Mouse (Mus musculus) hindbrain, embryonic 15.5 days (tissue): ENCODE results near the gene Ltbp4. TPM values are rescaled to one million over a fixed set of nuclear protein-coding genes. Genes with fewer than 3 reads are reported as not detected.

ENCODE experiments used
- ATAC-seq: fragments of 200-750 bp; cut with Nextera tagmentation; 2 replicates; pipeline ENCODE4 v1.8.0; 2017; ENCODE audit warnings: low read depth, moderate number of reproducible peaks, moderate TSS enrichment; ENCODE audit not compliant: low FRiP score
- H3K27ac ChIP-seq: fragments of 300-500 bp; sonication (generic); replicated peaks from 2 replicates; pipeline ENCODE4 v1.5.1; 2015; ENCODE audit warnings: mild to moderate bottlenecking, inconsistent platforms
- H3K27me3 ChIP-seq: fragments of 300-500 bp; sonication (generic); 2 replicates; pipeline ENCODE4 v1.6.1; 2015; ENCODE audit warnings: control low read depth, inconsistent platforms
- H3K36me3 ChIP-seq: fragments of 300-500 bp; sonication (generic); 2 replicates; pipeline ENCODE4 v1.6.1; 2015; ENCODE audit warnings: control low read depth, inconsistent platforms
- H3K4me1 ChIP-seq: fragments of 300-500 bp; sonication (generic); replicated peaks from 2 replicates; pipeline ENCODE4 v1.6.1; 2015; ENCODE audit warnings: control low read depth, inconsistent platforms
- H3K4me2 ChIP-seq: fragments of 300-500 bp; sonication (generic); 2 replicates; pipeline ENCODE4 v1.6.1; 2015; ENCODE audit warnings: moderate library complexity, mild to moderate bottlenecking, inconsistent platforms
- H3K4me3 ChIP-seq: fragments of 300-500 bp; sonication (generic); 2 replicates; pipeline ENCODE4 v1.5.1; 2015; ENCODE audit warnings: mild to moderate bottlenecking, inconsistent platforms
- H3K9ac ChIP-seq: fragments of 300-500 bp; sonication (generic); 2 replicates; pipeline ENCODE4 v1.6.1; 2015; ENCODE audit warnings: inconsistent platforms
- H3K9me3 ChIP-seq: fragments of 300-500 bp; sonication (generic); 2 replicates; pipeline ENCODE4 v1.6.1; 2016; ENCODE audit warnings: control low read depth, inconsistent platforms
- WGBS: fragments of 180-500 bp; shearing (Covaris S2); methylation state at CpG from one replicate; pipeline ENCODE4 v1.1.7; 2015; 5-methylcytosine and 5-hydroxymethylcytosine counted together
- polyA plus RNA-seq: library from polyadenylated mRNA; unstranded; fragments of >200 nt; fragmentation: Nextera tagmentation; extraction: Ambion mirVana; gene quantifications from 2 replicates; pipeline ENCODE4 v1.2.1, GENCODE M21; 2015

The Ltbp4 gene
- polyA plus RNA-seq, 1 experiment from 2014 or later: 13.9 TPM

GRCm38 (mm10) chr7:27306161-27307160 is 31.0 kb downstream of the Ltbp4 start:
- no peak for ATAC-seq
- Histone ChIP-seq H3K27ac (no peak overlapping the region), H3K27me3 (peaks cover 14% of the 10 kb centered on the region; the same call in 1 of the 2 replicates), H3K9me3 (no peaks in the 10 kb centered on the region), H3K4me1 (peaks cover 12% of the 10 kb centered on the region), H3K36me3 (no peaks in the 10 kb centered on the region), H3K4me2 (no peak overlapping the region), H3K4me3 (no peak overlapping the region), H3K9ac (no peak overlapping the region)
- 77% methylated on average over 24 of the region's 24 CpGs for WGBS

DNA sequence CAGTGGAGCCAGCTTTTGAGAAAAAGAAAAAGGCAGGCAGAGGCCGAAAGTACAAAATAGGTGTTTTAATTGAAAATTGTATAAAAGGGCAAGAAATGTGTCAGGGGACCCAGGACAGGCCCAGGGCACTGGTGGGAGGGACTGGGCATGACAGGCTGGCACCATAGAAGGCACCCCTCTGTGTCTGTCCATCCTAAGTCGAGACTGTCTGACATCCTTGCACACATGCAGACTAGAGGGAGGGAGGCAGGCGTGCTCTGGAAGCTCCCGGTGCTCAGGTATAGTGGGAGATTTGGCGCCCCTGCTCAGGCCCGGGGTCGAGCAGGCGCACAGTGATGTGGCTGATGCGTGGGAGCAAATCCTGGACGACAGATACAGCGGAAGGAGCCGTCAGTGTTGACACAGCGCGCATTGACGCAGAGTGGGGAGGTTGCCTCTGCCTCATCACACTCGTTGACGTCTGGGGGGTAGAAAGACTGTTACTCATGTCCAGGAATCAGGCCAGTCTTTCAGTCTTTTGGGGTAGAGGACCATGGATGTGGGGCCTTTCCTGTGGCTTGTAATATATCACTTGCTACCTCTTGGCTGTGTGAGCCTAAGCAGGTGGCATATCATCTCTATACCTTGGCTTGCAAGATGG is 32.3 kb downstream of the Ltbp4 start:
- 86% methylated on average over 17 of the region's 17 CpGs for WGBS
- H3K9ac ChIP-seq: no peak overlapping the region
- H3K27ac ChIP-seq: no peak overlapping the region
- no peak overlapping the region for H3K4me3 ChIP-seq
- no peak overlapping the region for H3K4me2 ChIP-seq
- no peaks in the 10 kb centered on the region for H3K9me3 ChIP-seq
- ATAC-seq: no peak
- H3K27me3 ChIP-seq: peaks cover 3% of the 10 kb centered on the region; the same call in 1 of the 2 replicates
- peaks cover 7% of the 10 kb centered on the region for H3K4me1 ChIP-seq
- no peaks in the 10 kb centered on the region for H3K36me3 ChIP-seq

GRCm38 (mm10) chr7:27302172-27302571 is 35.3 kb downstream of the Ltbp4 start:
- no peak overlapping the region for H3K27ac ChIP-seq
- H3K27me3 ChIP-seq: no peaks in the 10 kb centered on the region
- no peak for ATAC-seq
- 11% methylated on average over 11 of the region's 11 CpGs for WGBS
- H3K4me3 ChIP-seq: no peak overlapping the region
- no peak overlapping the region for H3K9ac ChIP-seq
- H3K9me3 ChIP-seq: no peaks in the 10 kb centered on the region
- no peak overlapping the region for H3K4me2 ChIP-seq
- H3K36me3 ChIP-seq: no peaks in the 10 kb centered on the region
- no peaks in the 10 kb centered on the region for H3K4me1 ChIP-seq

DNA sequence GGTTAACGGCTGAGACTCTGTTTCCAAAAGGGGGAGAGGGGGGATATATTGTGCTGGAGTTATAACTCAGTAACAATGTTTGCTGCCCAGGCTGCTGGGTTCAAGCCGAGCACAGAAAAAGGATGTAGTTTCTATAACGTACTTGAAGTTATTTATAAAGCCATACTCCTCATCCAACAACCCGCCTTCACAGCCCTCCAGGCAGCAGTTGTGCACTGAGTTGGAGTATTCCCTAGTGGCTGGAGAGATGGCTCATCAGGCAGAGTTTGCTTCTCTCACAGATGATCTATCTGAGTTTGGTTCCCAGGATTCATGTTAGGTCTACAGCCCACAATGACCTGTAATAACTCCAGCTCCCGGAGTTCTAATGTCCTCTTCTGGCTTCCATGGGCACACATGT is 36.7 kb downstream of the Ltbp4 start:
- H3K4me2 ChIP-seq: no peak overlapping the region
- H3K9me3 ChIP-seq: no peaks in the 10 kb centered on the region
- no peak for ATAC-seq
- H3K9ac ChIP-seq: no peak overlapping the region
- no peaks in the 10 kb centered on the region for H3K27me3 ChIP-seq
- H3K36me3 ChIP-seq: no peaks in the 10 kb centered on the region
- H3K4me1 ChIP-seq: no peaks in the 10 kb centered on the region
- 58% methylated on average over 5 of the region's 5 CpGs for WGBS
- H3K27ac ChIP-seq: no peak overlapping the region
- H3K4me3 ChIP-seq: no peak overlapping the region

DNA sequence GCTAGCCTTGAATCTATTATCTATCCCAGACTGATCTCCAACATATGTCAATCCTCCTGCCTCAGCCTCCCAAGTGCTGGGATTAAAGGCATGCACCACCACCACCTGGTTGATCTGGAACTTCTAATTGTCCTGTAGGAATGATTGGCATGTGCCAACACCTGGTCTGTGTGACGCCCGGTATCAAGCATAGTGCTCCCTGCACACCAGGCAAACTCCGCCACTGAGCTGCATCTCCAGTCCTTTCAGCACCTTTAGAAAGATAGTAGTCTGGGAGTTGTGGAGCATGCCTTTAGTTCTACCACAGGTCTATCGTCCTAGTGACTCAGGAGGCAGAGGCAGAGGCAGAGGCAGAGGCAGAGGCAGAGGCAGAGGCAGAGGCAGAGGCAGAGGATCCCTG is 37.1 kb downstream of the Ltbp4 start:
- no peak overlapping the region for H3K27ac ChIP-seq
- WGBS: 81% methylated on average over 4 of the region's 4 CpGs
- H3K9me3 ChIP-seq: no peaks in the 10 kb centered on the region
- no peak overlapping the region for H3K4me2 ChIP-seq
- no peaks in the 10 kb centered on the region for H3K36me3 ChIP-seq
- H3K4me1 ChIP-seq: no peaks in the 10 kb centered on the region
- no peak overlapping the region for H3K9ac ChIP-seq
- no peak for ATAC-seq
- H3K4me3 ChIP-seq: no peak overlapping the region
- no peaks in the 10 kb centered on the region for H3K27me3 ChIP-seq

GRCm38 (mm10) chr7:27298816-27299215 is 38.7 kb downstream of the Ltbp4 start:
- H3K4me2 ChIP-seq: no peak overlapping the region
- 85% methylated on average over 6 of the region's 6 CpGs for WGBS
- no peaks in the 10 kb centered on the region for H3K9me3 ChIP-seq
- H3K27ac ChIP-seq: no peak overlapping the region
- no peaks in the 10 kb centered on the region for H3K36me3 ChIP-seq
- no peak overlapping the region for H3K4me3 ChIP-seq
- no peaks in the 10 kb centered on the region for H3K4me1 ChIP-seq
- no peak for ATAC-seq
- no peaks in the 10 kb centered on the region for H3K27me3 ChIP-seq
- no peak overlapping the region for H3K9ac ChIP-seq

DNA sequence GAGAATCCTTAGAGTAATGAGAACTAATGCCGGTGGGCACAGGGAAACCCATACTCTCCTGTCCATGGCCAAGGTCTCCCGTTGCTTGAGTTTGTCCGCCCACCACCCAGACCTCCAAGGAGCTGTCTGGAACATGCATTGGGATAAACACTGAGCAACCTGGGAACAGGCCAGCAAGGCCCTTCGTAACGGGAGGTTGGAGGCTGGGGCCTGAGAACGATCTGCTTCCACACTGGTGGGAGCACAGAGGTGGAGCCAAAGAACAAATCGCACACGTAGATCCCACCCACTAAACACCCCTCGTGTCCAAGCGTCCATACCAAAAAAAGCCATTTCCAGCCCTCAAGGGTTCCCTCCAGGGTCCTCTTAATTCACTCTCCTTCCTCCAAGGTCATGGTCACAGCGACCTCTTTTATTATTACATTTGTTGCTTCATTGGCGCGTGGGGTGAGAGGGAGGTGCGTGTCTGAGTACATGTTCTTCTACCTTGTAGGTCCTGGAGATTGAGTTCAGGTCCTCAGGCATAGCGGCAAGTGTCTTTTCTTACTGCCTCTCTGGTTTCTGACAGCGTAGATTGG is 39.4 kb downstream of the Ltbp4 start:
- Histone ChIP-seq H3K36me3 (no peaks in the 10 kb centered on the region), H3K4me1 (no peaks in the 10 kb centered on the region), H3K27ac (no peak overlapping the region), H3K9me3 (no peaks in the 10 kb centered on the region), H3K4me3 (no peak overlapping the region), H3K27me3 (no peaks in the 10 kb centered on the region), H3K4me2 (no peak overlapping the region), H3K9ac (no peak overlapping the region)
- 81% methylated on average over 16 of the region's 16 CpGs for WGBS
- ATAC-seq: no peak

DNA sequence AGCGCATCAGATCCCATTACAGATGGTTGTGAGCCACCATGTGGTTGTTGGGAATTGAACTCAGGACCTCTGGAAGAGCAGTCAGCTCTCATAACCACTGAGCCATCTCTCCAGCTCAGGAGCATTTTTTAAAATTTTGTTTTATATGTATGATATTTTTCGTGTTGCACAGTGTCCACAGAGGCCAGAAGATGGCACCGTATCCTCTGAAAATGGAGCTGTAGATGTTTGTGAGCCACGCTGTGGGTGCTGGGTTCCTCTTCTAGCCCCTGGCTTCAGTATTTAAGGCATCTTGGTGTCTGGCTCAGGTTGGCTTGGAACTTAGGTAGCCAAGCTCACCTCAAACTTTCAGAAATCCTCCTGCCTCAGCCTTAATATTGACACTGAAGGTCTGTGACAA is 41.0 kb downstream of the Ltbp4 start:
- no peak for ATAC-seq
- Histone ChIP-seq H3K9me3 (no peaks in the 10 kb centered on the region), H3K4me3 (no peak overlapping the region), H3K4me1 (no peaks in the 10 kb centered on the region), H3K4me2 (no peak overlapping the region), H3K27me3 (no peaks in the 10 kb centered on the region), H3K36me3 (no peaks in the 10 kb centered on the region), H3K9ac (no peak overlapping the region), H3K27ac (no peak overlapping the region)
- WGBS: 85% methylated on average over 4 of the region's 4 CpGs

- H3K9ac ChIP-seq: no peak overlapping the region
- H3K27me3 ChIP-seq: no peaks in the 10 kb centered on the region
- 80% methylated on average over 4 of the region's 4 CpGs for WGBS
- no peak overlapping the region for H3K4me2 ChIP-seq
- no peaks in the 10 kb centered on the region for H3K9me3 ChIP-seq
- no peak overlapping the region for H3K4me3 ChIP-seq
- no peak overlapping the region for H3K27ac ChIP-seq
- H3K4me1 ChIP-seq: no peaks in the 10 kb centered on the region
- no peak for ATAC-seq
- H3K36me3 ChIP-seq: no peaks in the 10 kb centered on the region
Observed at GRCm38 (mm10) chr7:27295956-27296355, 41.5 kb downstream of the Ltbp4 start.

GRCm38 (mm10) chr7:27291795-27292466 is 45.6 kb downstream of the Ltbp4 start:
- H3K27me3 ChIP-seq: no peaks in the 10 kb centered on the region
- no peaks in the 10 kb centered on the region for H3K4me1 ChIP-seq
- no peak overlapping the region for H3K9ac ChIP-seq
- no peaks in the 10 kb centered on the region for H3K36me3 ChIP-seq
- WGBS: 70% methylated on average over 12 of the region's 12 CpGs
- no peak overlapping the region for H3K4me3 ChIP-seq
- no peak overlapping the region for H3K4me2 ChIP-seq
- no peaks in the 10 kb centered on the region for H3K9me3 ChIP-seq
- no peak for ATAC-seq
- H3K27ac ChIP-seq: no peak overlapping the region

GRCm38 (mm10) chr7:27290555-27290954 is 46.9 kb downstream of the Ltbp4 start:
- Histone ChIP-seq H3K27me3 (no peaks in the 10 kb centered on the region), H3K4me2 (no peak overlapping the region), H3K36me3 (no peaks in the 10 kb centered on the region), H3K9ac (no peak overlapping the region), H3K4me1 (0 out of 2 replicates have a peak, but pooled peaks cover under 1% of the 10 kb centered on the region), H3K27ac (no peak overlapping the region), H3K4me3 (no peak overlapping the region), H3K9me3 (no peaks in the 10 kb centered on the region)
- WGBS: 68% methylated on average over 2 of the region's 2 CpGs
- no peak for ATAC-seq
